ENCODE assay signal across 10 mouse cellular contexts in genomic region chr11:77180886-77181285, GRCm38 (mm10). TPM values are rescaled to one million over a fixed set of nuclear protein-coding genes. Genes with fewer than 3 reads are reported as not detected.
DNase-seq lines count a peak whose midpoint lies in the region; ATAC-seq and TF ChIP-seq lines count a peak whose summit lies in the region.
"Had no signal": no experiment of that assay in that cellular context is flagged by ENCODE, and none has a peak within 500 bp of the region (broad histone marks: within the 10 kb centered on the region; RNA-seq: fewer than 3 reads in every experiment).

No protein-coding gene starts in this region.

- 25% methylated on average over 4 of the region's 4 CpGs for WGBS in lung, postnatal 0 days

- no peak for TF ChIP-seq EP300 in lung, postnatal 0 days (IDR thresholded peaks at IDR 0.05)

- H3K27ac ChIP-seq in lung, postnatal 0 days (ENCODE audit: low read length) = no peak overlapping the region

- no peak overlapping the region for H3K4me2 ChIP-seq in lung, postnatal 0 days (replicated peaks; ENCODE audit: low read depth, low read length)
- H3K4me2 ChIP-seq: midbrain, embryonic 11.5 days had no signal

- H3K9ac ChIP-seq in lung, postnatal 0 days (replicated peaks; ENCODE audit: low read depth) = no peak overlapping the region

- H3K4me1 ChIP-seq in lung, postnatal 0 days (ENCODE audit: insufficient read depth, low read depth, low read length) = no peaks in the 10 kb centered on the region

- H3K27me3 ChIP-seq in lung, postnatal 0 days (replicated peaks; ENCODE audit: insufficient read depth, low read length) = no peaks in the 10 kb centered on the region

- H3K9me3 ChIP-seq in lung, postnatal 0 days (ENCODE audit: low read length) = no peaks in the 10 kb centered on the region
- H3K9me3 ChIP-seq: G1E had no signal

- ATAC-seq in lung, postnatal 0 days = no peak

- no peaks in the 10 kb centered on the region for H3K36me3 ChIP-seq in lung, postnatal 0 days (ENCODE audit: insufficient read depth, low read length)
- H3K36me3 ChIP-seq: G1E had no signal

- no peak overlapping the region for H3K4me3 ChIP-seq in lung, postnatal 0 days (ENCODE audit: low read depth, low read length)

- no peak for TF ChIP-seq CTCF in lung, postnatal 0 days (IDR thresholded peaks at IDR 0.05)

- intact Hi-C loops in left cerebral cortex, postnatal 10 days (cut with DNase I) = no loop called here

- DNase-seq in lung, postnatal 0 days (ENCODE audit: low spot score) = peak; percentile 18
- DNase-seq in lung, postnatal 14 days = no peak
- DNase-seq in forelimb bud, embryonic 11.5 days (ENCODE audit: low read depth, low spot score) = peak; percentile 23
- DNase-seq in left cerebral cortex, postnatal 10 days (ENCODE audit: extremely low spot score in 1 of 2, low spot score in 2 of 2) = peak; percentile 31 to 42
- peak; percentile 25 for DNase-seq in thymus, postnatal 25 days
- DNase-seq in T-cell, adult 2 months (ENCODE audit: low spot score) = no peak
- no peak for DNase-seq in spleen, adult 12 weeks (ENCODE audit: low spot score)
- DNase-seq in heart, adult 11 months = no peak

RNA-seq across cellular contexts. Expression of gene Efcab5, which starts 7.9 kb away (rescaled TPM):
- polyA plus RNA-seq in lung, postnatal 0 days (2015; fragmentation: Nextera tagmentation; extraction: Ambion mirVana) = 0.26 and 0.31 TPM in 2 replicates
- 1 to 10 TPM; 2.1 to 2.2 TPM for total RNA-seq in left cerebral cortex, postnatal 10 days (2021)

RNA-seq across cellular contexts. Expression of gene Ssh2, which starts 35.2 kb away (rescaled TPM):
- polyA plus RNA-seq in lung, postnatal 0 days (2015; fragmentation: Nextera tagmentation; extraction: Ambion mirVana) = 13.2 TPM in 2 replicates
- total RNA-seq in left cerebral cortex, postnatal 10 days (2021) = 10 to 100 TPM; 46.9 to 49.6 TPM

Comparison
In these comparisons a context has a peak if more than half of its experiments do, and no peak if none do; other contexts are left out.
1. DNase-seq: peak in lung, postnatal 0 days (single experiment), forelimb bud, embryonic 11.5 days (single experiment), left cerebral cortex, postnatal 10 days (2 of 2) and thymus, postnatal 25 days (single experiment); none in lung, postnatal 14 days (single experiment), T-cell, adult 2 months (single experiment), spleen, adult 12 weeks (single experiment) and heart, adult 11 months (single experiment).